Mouse (Mus musculus) mammary gland, adult 2 months (tissue): ENCODE data around the gene Gm7356. TPM values are rescaled to one million over a fixed set of nuclear protein-coding genes. Genes with fewer than 3 reads are reported as not detected.

ENCODE experiments used
- polyA plus RNA-seq: library from polyadenylated mRNA; depleted of rRNA; stranded (reverse); fragments of >200 nt; gene quantifications from 2 replicates; pipeline ENCODE4 v1.2.3, GENCODE M21; 2012; ENCODE audit warnings: low replicate concordance; rRNA removed

The Gm7356 gene
- not detected in 2 replicates for polyA plus RNA-seq

GRCm38 (mm10) chr17:14003604-14004003 lies at the start of gene Gm7356:
Gm7356 (minus strand) TSS chr17:14003704.

Other genes starting within 250 kb of the Gm7356 start
- 41.4 and 46.7 TPM in 2 replicates for gene Afdn, start 243.2 kb downstream of the Gm7356 start, polyA plus RNA-seq
- gene Tcte2, start 241.9 kb downstream of the Gm7356 start, polyA plus RNA-seq = 2.5 and 2.8 TPM in 2 replicates
- not detected in 2 replicates for gene Gm7168, start 55.3 kb downstream of the Gm7356 start, polyA plus RNA-seq
- not detected in 2 replicates for gene Gm7358, start 55.8 kb upstream of the Gm7356 start, polyA plus RNA-seq
- 22.6 and 23.9 TPM in 2 replicates for gene Dact2, start 200.6 kb upstream of the Gm7356 start, polyA plus RNA-seq